Mouse (Mus musculus): Measurements from ENCODE around the gene Gpc6. TPM values are rescaled to one million over a fixed set of nuclear protein-coding genes. Genes with fewer than 3 reads are reported as not detected.

The Gpc6 gene
- polyA plus RNA-seq, 2 experiments = 26.1 to 39.5 TPM

- DNase-seq (ENCODE audit: low spot score) (peak; percentile 26), ATAC-seq (ENCODE audit: low FRiP score, low read depth) (peak; percentile 44; the same call in 1 of the 2 replicates)
- no peak overlapping the region for H3K4me2 ChIP-seq (replicated peaks; ENCODE audit: low read depth, low read length, severe bottlenecking)
- no peaks in the 10 kb centered on the region; the same call in 1 of the 2 replicates for H3K36me3 ChIP-seq (ENCODE audit: control insufficient read depth, insufficient read depth, low read length)
- WGBS = 51% methylated on average over 6 of the region's 6 CpGs
- no peak overlapping the region for H3K27ac ChIP-seq (replicated peaks; ENCODE audit: low read depth, low read length)
- no peak for TF ChIP-seq POLR2A (IDR thresholded peaks at IDR 0.05; ENCODE audit: borderline replicate concordance, extremely low read depth, insufficient read depth, insufficient read length)
- no peaks in the 10 kb centered on the region for H3K9me3 ChIP-seq (ENCODE audit: control insufficient read depth, low read length)
- H3K4me3 ChIP-seq (replicated peaks; ENCODE audit: low read length) = no peak overlapping the region
- no peaks in the 10 kb centered on the region for H3K27me3 ChIP-seq (ENCODE audit: control insufficient read depth, insufficient read depth, low read length)
- no peak overlapping the region for H3K9ac ChIP-seq (ENCODE audit: low read depth, low read length, severe bottlenecking)
- peaks cover 5% of the 10 kb centered on the region; the same call in 1 of the 2 replicates for H3K4me1 ChIP-seq (ENCODE audit: control insufficient read depth, insufficient read depth, low read length)
Observed at GRCm38 (mm10) chr14:117961267-117961666, 1036.2 kb downstream of the Gpc6 start.

GRCm38 (mm10) chr14:117961844-117962243, 1036.7 kb downstream of the Gpc6 start:
- Histone ChIP-seq H3K4me1 (ENCODE audit: control insufficient read depth, insufficient read depth, low read length) (peaks cover 5% of the 10 kb centered on the region; the same call in 1 of the 2 replicates), H3K36me3 (ENCODE audit: control insufficient read depth, insufficient read depth, low read length) (no peaks in the 10 kb centered on the region; the same call in 1 of the 2 replicates), H3K27me3 (ENCODE audit: control insufficient read depth, insufficient read depth, low read length) (no peaks in the 10 kb centered on the region), H3K4me2 (replicated peaks; ENCODE audit: low read depth, low read length, severe bottlenecking) (no peak overlapping the region), H3K27ac (replicated peaks; ENCODE audit: low read depth, low read length) (no peak overlapping the region), H3K9ac (ENCODE audit: low read depth, low read length, severe bottlenecking) (no peak overlapping the region), H3K9me3 (ENCODE audit: control insufficient read depth, low read length) (no peaks in the 10 kb centered on the region), H3K4me3 (replicated peaks; ENCODE audit: low read length) (no peak overlapping the region)
- ATAC-seq (ENCODE audit: low FRiP score, low read depth) (no peak), DNase-seq (ENCODE audit: low spot score) (no peak)
- 89% methylated on average over 6 of the region's 6 CpGs for WGBS
- no peak for TF ChIP-seq POLR2A (IDR thresholded peaks at IDR 0.05; ENCODE audit: borderline replicate concordance, extremely low read depth, insufficient read depth, insufficient read length)

GRCm38 (mm10) chr14:117962453-117962852, 1037.3 kb downstream of the Gpc6 start:
- no peak overlapping the region for H3K4me3 ChIP-seq (replicated peaks; ENCODE audit: low read length)
- ATAC-seq (ENCODE audit: low FRiP score, low read depth) (no peak), DNase-seq (ENCODE audit: low spot score) (peak; percentile 48)
- WGBS = 63% methylated on average over 4 of the region's 4 CpGs
- H3K36me3 ChIP-seq (ENCODE audit: control insufficient read depth, insufficient read depth, low read length) = no peaks in the 10 kb centered on the region; the same call in 1 of the 2 replicates
- no peak overlapping the region for H3K4me2 ChIP-seq (replicated peaks; ENCODE audit: low read depth, low read length, severe bottlenecking)
- no peaks in the 10 kb centered on the region for H3K9me3 ChIP-seq (ENCODE audit: control insufficient read depth, low read length)
- TF ChIP-seq POLR2A (IDR thresholded peaks at IDR 0.05; ENCODE audit: borderline replicate concordance, extremely low read depth, insufficient read depth, insufficient read length) = no peak
- H3K27me3 ChIP-seq (ENCODE audit: control insufficient read depth, insufficient read depth, low read length) = no peaks in the 10 kb centered on the region
- no peak overlapping the region for H3K9ac ChIP-seq (ENCODE audit: low read depth, low read length, severe bottlenecking)
- peaks cover 5% of the 10 kb centered on the region; the same call in 1 of the 2 replicates for H3K4me1 ChIP-seq (ENCODE audit: control insufficient read depth, insufficient read depth, low read length)
- H3K27ac ChIP-seq (replicated peaks; ENCODE audit: low read depth, low read length) = no peak overlapping the region

GRCm38 (mm10) chr14:117972576-117972975, 1047.5 kb downstream of the Gpc6 start:
- no peak for TF ChIP-seq POLR2A (IDR thresholded peaks at IDR 0.05; ENCODE audit: borderline replicate concordance, extremely low read depth, insufficient read depth, insufficient read length)
- no peak overlapping the region for H3K9ac ChIP-seq (ENCODE audit: low read depth, low read length, severe bottlenecking)
- no peak overlapping the region for H3K4me3 ChIP-seq (replicated peaks; ENCODE audit: low read length)
- H3K4me1 ChIP-seq (ENCODE audit: control insufficient read depth, insufficient read depth, low read length) = no peaks in the 10 kb centered on the region
- no peak overlapping the region for H3K4me2 ChIP-seq (replicated peaks; ENCODE audit: low read depth, low read length, severe bottlenecking)
- DNase-seq (ENCODE audit: low spot score) (no peak), ATAC-seq (ENCODE audit: low FRiP score, low read depth) (no peak)
- H3K36me3 ChIP-seq (ENCODE audit: control insufficient read depth, insufficient read depth, low read length) = no peaks in the 10 kb centered on the region
- no peaks in the 10 kb centered on the region for H3K27me3 ChIP-seq (ENCODE audit: control insufficient read depth, insufficient read depth, low read length)
- no peaks in the 10 kb centered on the region for H3K9me3 ChIP-seq (ENCODE audit: control insufficient read depth, low read length)
- no peak overlapping the region for H3K27ac ChIP-seq (replicated peaks; ENCODE audit: low read depth, low read length)
- 85% methylated on average over 5 of the region's 5 CpGs for WGBS

- TF ChIP-seq POLR2A (IDR thresholded peaks at IDR 0.05; ENCODE audit: borderline replicate concordance, extremely low read depth, insufficient read depth, insufficient read length) = no peak
- DNase-seq (ENCODE audit: low spot score) (no peak), ATAC-seq (ENCODE audit: low FRiP score, low read depth) (no peak)
- Histone ChIP-seq H3K36me3 (ENCODE audit: control insufficient read depth, insufficient read depth, low read length) (no peaks in the 10 kb centered on the region), H3K4me2 (replicated peaks; ENCODE audit: low read depth, low read length, severe bottlenecking) (no peak overlapping the region), H3K27ac (replicated peaks; ENCODE audit: low read depth, low read length) (no peak overlapping the region), H3K9ac (ENCODE audit: low read depth, low read length, severe bottlenecking) (no peak overlapping the region), H3K9me3 (ENCODE audit: control insufficient read depth, low read length) (no peaks in the 10 kb centered on the region), H3K4me1 (ENCODE audit: control insufficient read depth, insufficient read depth, low read length) (no peaks in the 10 kb centered on the region), H3K27me3 (ENCODE audit: control insufficient read depth, insufficient read depth, low read length) (no peaks in the 10 kb centered on the region), H3K4me3 (replicated peaks; ENCODE audit: low read length) (no peak overlapping the region)
- 96% methylated on average over 10 of the region's 10 CpGs for WGBS
Observed at GRCm38 (mm10) chr14:117981532-117981931, 1056.4 kb downstream of the Gpc6 start.

GRCm38 (mm10) chr14:117988444-117988843, 1063.3 kb downstream of the Gpc6 start:
- H3K27ac ChIP-seq (replicated peaks; ENCODE audit: low read depth, low read length) = no peak overlapping the region
- no peak overlapping the region for H3K9ac ChIP-seq (ENCODE audit: low read depth, low read length, severe bottlenecking)
- H3K36me3 ChIP-seq (ENCODE audit: control insufficient read depth, insufficient read depth, low read length) = no peaks in the 10 kb centered on the region
- WGBS = 87% methylated on average over 10 of the region's 10 CpGs
- H3K27me3 ChIP-seq (ENCODE audit: control insufficient read depth, insufficient read depth, low read length) = no peaks in the 10 kb centered on the region
- H3K4me1 ChIP-seq (ENCODE audit: control insufficient read depth, insufficient read depth, low read length) = no peaks in the 10 kb centered on the region
- H3K4me3 ChIP-seq (replicated peaks; ENCODE audit: low read length) = no peak overlapping the region
- no peak for DNase-seq (ENCODE audit: low spot score)
- TF ChIP-seq POLR2A (IDR thresholded peaks at IDR 0.05; ENCODE audit: borderline replicate concordance, extremely low read depth, insufficient read depth, insufficient read length) = no peak
- ATAC-seq (ENCODE audit: low FRiP score, low read depth) = no peak
- H3K4me2 ChIP-seq (replicated peaks; ENCODE audit: low read depth, low read length, severe bottlenecking) = no peak overlapping the region
- no peaks in the 10 kb centered on the region for H3K9me3 ChIP-seq (ENCODE audit: control insufficient read depth, low read length)

All from limb, embryonic 14.5 days (tissue).